Mouse (Mus musculus): ENCODE data around the gene Pth1r. TPM values are rescaled to one million over a fixed set of nuclear protein-coding genes. Genes with fewer than 3 reads are reported as not detected.

Pth1r gene
- polyA plus RNA-seq, 1 experiment from 2014 or later: 16.4 TPM

- H3K27ac ChIP-seq (ENCODE audit: low read length): peak overlapping the region; percentile 37; the same call in 1 of the 2 replicates
- ATAC-seq: peak; percentile 68
- H3K27me3 ChIP-seq (replicated peaks; ENCODE audit: control insufficient read depth, insufficient read depth, low read length): no peaks in the 10 kb centered on the region
- H3K4me2 ChIP-seq (ENCODE audit: low read depth, low read length): no peak overlapping the region
- WGBS: 77% methylated on average over 12 of the region's 12 CpGs
- peaks cover 3% of the 10 kb centered on the region; the same call in 1 of the 2 replicates for H3K36me3 ChIP-seq (ENCODE audit: control insufficient read depth, insufficient read depth, low read length)
- H3K9ac ChIP-seq (ENCODE audit: low read depth, low read length): no peak overlapping the region
- no peak overlapping the region for H3K4me3 ChIP-seq (ENCODE audit: low read length)
- H3K4me1 ChIP-seq (ENCODE audit: control insufficient read depth, insufficient read depth, low read length): peaks cover 36% of the 10 kb centered on the region
- H3K9me3 ChIP-seq (ENCODE audit: control insufficient read depth, low read length): no peaks in the 10 kb centered on the region
Measured at GRCm38 (mm10) chr9:110701114-110702032, 45.6 kb downstream of the Pth1r start.

GRCm38 (mm10) chr9:110699574-110699973 is 47.4 kb downstream of the Pth1r start:
- H3K27me3 ChIP-seq (replicated peaks; ENCODE audit: control insufficient read depth, insufficient read depth, low read length): no peaks in the 10 kb centered on the region
- no peak overlapping the region for H3K27ac ChIP-seq (ENCODE audit: low read length)
- H3K4me1 ChIP-seq (ENCODE audit: control insufficient read depth, insufficient read depth, low read length): peaks cover 43% of the 10 kb centered on the region
- WGBS: 67% methylated on average over 3 of the region's 3 CpGs
- no peaks in the 10 kb centered on the region for H3K9me3 ChIP-seq (ENCODE audit: control insufficient read depth, low read length)
- no peak overlapping the region for H3K4me3 ChIP-seq (ENCODE audit: low read length)
- no peak overlapping the region for H3K9ac ChIP-seq (ENCODE audit: low read depth, low read length)
- H3K4me2 ChIP-seq (ENCODE audit: low read depth, low read length): no peak overlapping the region
- peak; percentile 72 for ATAC-seq
- peaks cover under 1% of the 10 kb centered on the region; the same call in 1 of the 2 replicates for H3K36me3 ChIP-seq (ENCODE audit: control insufficient read depth, insufficient read depth, low read length)

- H3K27ac ChIP-seq (ENCODE audit: low read length): no peak overlapping the region
- no peak for ATAC-seq
- H3K36me3 ChIP-seq (ENCODE audit: control insufficient read depth, insufficient read depth, low read length): no peaks in the 10 kb centered on the region; the same call in 1 of the 2 replicates
Measured at GRCm38 (mm10) chr9:110697465-110697864, 49.5 kb downstream of the Pth1r start.

GRCm38 (mm10) chr9:110696427-110696826 is 50.5 kb downstream of the Pth1r start:
- WGBS: 87% methylated on average over 5 of the region's 5 CpGs
- Histone ChIP-seq H3K9me3 (ENCODE audit: control insufficient read depth, low read length) (no peaks in the 10 kb centered on the region), H3K36me3 (ENCODE audit: control insufficient read depth, insufficient read depth, low read length) (no peaks in the 10 kb centered on the region; the same call in 1 of the 2 replicates), H3K4me3 (ENCODE audit: low read length) (no peak overlapping the region), H3K4me1 (ENCODE audit: control insufficient read depth, insufficient read depth, low read length) (peaks cover 27% of the 10 kb centered on the region), H3K9ac (ENCODE audit: low read depth, low read length) (no peak overlapping the region), H3K27me3 (replicated peaks; ENCODE audit: control insufficient read depth, insufficient read depth, low read length) (no peaks in the 10 kb centered on the region), H3K27ac (ENCODE audit: low read length) (no peak overlapping the region), H3K4me2 (ENCODE audit: low read depth, low read length) (no peak overlapping the region)
- no peak for ATAC-seq

More at GRCm38 (mm10) chr9:110697465-110697864, 49.5 kb downstream of the Pth1r start:
- H3K4me2 ChIP-seq (ENCODE audit: low read depth, low read length): no peak overlapping the region
- H3K4me3 ChIP-seq (ENCODE audit: low read length): no peak overlapping the region
- H3K9ac ChIP-seq (ENCODE audit: low read depth, low read length): no peak overlapping the region
- H3K4me1 ChIP-seq (ENCODE audit: control insufficient read depth, insufficient read depth, low read length): peaks cover 35% of the 10 kb centered on the region
- H3K9me3 ChIP-seq (ENCODE audit: control insufficient read depth, low read length): no peaks in the 10 kb centered on the region
- H3K27me3 ChIP-seq (replicated peaks; ENCODE audit: control insufficient read depth, insufficient read depth, low read length): no peaks in the 10 kb centered on the region
- WGBS: 93% methylated on average over 3 of the region's 3 CpGs

GRCm38 (mm10) chr9:110695165-110695755 is 51.7 kb downstream of the Pth1r start:
- H3K9me3 ChIP-seq (ENCODE audit: control insufficient read depth, low read length): no peaks in the 10 kb centered on the region
- WGBS: 73% methylated on average over 4 of the region's 4 CpGs
- no peak overlapping the region for H3K4me3 ChIP-seq (ENCODE audit: low read length)
- ATAC-seq: no peak
- no peak overlapping the region for H3K9ac ChIP-seq (ENCODE audit: low read depth, low read length)
- no peaks in the 10 kb centered on the region for H3K27me3 ChIP-seq (replicated peaks; ENCODE audit: control insufficient read depth, insufficient read depth, low read length)
- no peak overlapping the region for H3K27ac ChIP-seq (ENCODE audit: low read length)
- no peaks in the 10 kb centered on the region; the same call in 1 of the 2 replicates for H3K36me3 ChIP-seq (ENCODE audit: control insufficient read depth, insufficient read depth, low read length)
- H3K4me2 ChIP-seq (ENCODE audit: low read depth, low read length): no peak overlapping the region
- peaks cover 22% of the 10 kb centered on the region for H3K4me1 ChIP-seq (ENCODE audit: control insufficient read depth, insufficient read depth, low read length)

- H3K27ac ChIP-seq (ENCODE audit: low read length): peak overlapping the region; percentile 50
- H3K4me3 ChIP-seq (ENCODE audit: low read length): no peak overlapping the region
- H3K36me3 ChIP-seq (ENCODE audit: control insufficient read depth, insufficient read depth, low read length): no peaks in the 10 kb centered on the region; the same call in 1 of the 2 replicates
- H3K4me2 ChIP-seq (ENCODE audit: low read depth, low read length): peak overlapping the region; percentile 30; the same call in 1 of the 2 replicates
- H3K4me1 ChIP-seq (ENCODE audit: control insufficient read depth, insufficient read depth, low read length): peaks cover 29% of the 10 kb centered on the region
- ATAC-seq: peak; percentile 72
- H3K27me3 ChIP-seq (replicated peaks; ENCODE audit: control insufficient read depth, insufficient read depth, low read length): no peaks in the 10 kb centered on the region
- WGBS: 56% methylated on average over 8 of the region's 8 CpGs
- no peaks in the 10 kb centered on the region for H3K9me3 ChIP-seq (ENCODE audit: control insufficient read depth, low read length)
- no peak overlapping the region for H3K9ac ChIP-seq (ENCODE audit: low read depth, low read length)
Measured at GRCm38 (mm10) chr9:110689261-110689779, 57.6 kb downstream of the Pth1r start.

- ATAC-seq: no peak
- no peaks in the 10 kb centered on the region for H3K27me3 ChIP-seq (replicated peaks; ENCODE audit: control insufficient read depth, insufficient read depth, low read length)
- no peak overlapping the region for H3K27ac ChIP-seq (ENCODE audit: low read length)
- H3K4me1 ChIP-seq (ENCODE audit: control insufficient read depth, insufficient read depth, low read length): peaks cover 43% of the 10 kb centered on the region
- H3K9me3 ChIP-seq (ENCODE audit: control insufficient read depth, low read length): no peaks in the 10 kb centered on the region
- no peaks in the 10 kb centered on the region for H3K36me3 ChIP-seq (ENCODE audit: control insufficient read depth, insufficient read depth, low read length)
- no peak overlapping the region for H3K9ac ChIP-seq (ENCODE audit: low read depth, low read length)
- WGBS: 83% methylated on average over 2 of the region's 2 CpGs
- H3K4me2 ChIP-seq (ENCODE audit: low read depth, low read length): no peak overlapping the region
- no peak overlapping the region for H3K4me3 ChIP-seq (ENCODE audit: low read length)
Measured at GRCm38 (mm10) chr9:110687846-110688245, 59.1 kb downstream of the Pth1r start.

GRCm38 (mm10) chr9:110687061-110687460 is 59.9 kb downstream of the Pth1r start:
- no peaks in the 10 kb centered on the region for H3K9me3 ChIP-seq (ENCODE audit: control insufficient read depth, low read length)
- ATAC-seq: no peak
- H3K27ac ChIP-seq (ENCODE audit: low read length): no peak overlapping the region; the same call in 1 of the 2 replicates
- no peak overlapping the region for H3K4me2 ChIP-seq (ENCODE audit: low read depth, low read length)
- H3K4me1 ChIP-seq (ENCODE audit: control insufficient read depth, insufficient read depth, low read length): peaks cover 46% of the 10 kb centered on the region
- H3K36me3 ChIP-seq (ENCODE audit: control insufficient read depth, insufficient read depth, low read length): no peaks in the 10 kb centered on the region
- H3K9ac ChIP-seq (ENCODE audit: low read depth, low read length): 0 out of 2 replicates have a peak overlapping the region, but pooled peaks have one; percentile 7
- no peaks in the 10 kb centered on the region for H3K27me3 ChIP-seq (replicated peaks; ENCODE audit: control insufficient read depth, insufficient read depth, low read length)
- 69% methylated on average over 5 of the region's 5 CpGs for WGBS
- H3K4me3 ChIP-seq (ENCODE audit: low read length): no peak overlapping the region

- no peak overlapping the region for H3K4me2 ChIP-seq (ENCODE audit: low read depth, low read length)
- 58% methylated on average over 3 of the region's 3 CpGs for WGBS
- no peaks in the 10 kb centered on the region for H3K27me3 ChIP-seq (replicated peaks; ENCODE audit: control insufficient read depth, insufficient read depth, low read length)
- H3K27ac ChIP-seq (ENCODE audit: low read length): no peak overlapping the region
- H3K4me3 ChIP-seq (ENCODE audit: low read length): no peak overlapping the region
- no peak for ATAC-seq
- peaks cover 49% of the 10 kb centered on the region for H3K4me1 ChIP-seq (ENCODE audit: control insufficient read depth, insufficient read depth, low read length)
- H3K36me3 ChIP-seq (ENCODE audit: control insufficient read depth, insufficient read depth, low read length): no peaks in the 10 kb centered on the region
- 0 out of 2 replicates have a peak overlapping the region, but pooled peaks have one; percentile 7 for H3K9ac ChIP-seq (ENCODE audit: low read depth, low read length)
- no peaks in the 10 kb centered on the region for H3K9me3 ChIP-seq (ENCODE audit: control insufficient read depth, low read length)
Measured at GRCm38 (mm10) chr9:110686472-110686871, 60.5 kb downstream of the Pth1r start.
